Mouse (Mus musculus): Measurements from ENCODE around the gene Cdh13.

DNA sequence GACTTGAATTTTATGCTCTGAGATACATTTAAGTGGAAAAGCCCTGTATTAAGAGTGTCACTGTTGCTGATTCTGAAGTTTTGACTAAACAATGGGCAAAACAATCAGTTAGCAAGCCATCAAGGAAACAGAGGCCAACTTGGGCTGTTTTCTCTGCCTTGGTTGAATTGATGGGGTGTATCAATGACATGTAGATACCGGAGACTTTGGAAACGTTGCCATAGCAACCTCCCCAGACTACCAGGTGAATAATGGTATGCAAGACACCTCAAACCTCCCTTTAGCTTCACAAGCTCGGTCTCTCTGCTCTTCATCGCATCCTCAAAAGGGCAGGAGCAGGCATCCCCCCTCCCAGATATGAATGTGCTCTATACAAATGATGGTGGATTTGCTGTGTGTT lies 685.4 kb downstream of the Cdh13 start:
- TF ChIP-seq CTCF (IDR thresholded peaks at IDR 0.05; ENCODE audit: control insufficient read depth, insufficient read depth, insufficient read length) (no peak), USF1 (IDR thresholded peaks at IDR 0.05; ENCODE audit: low read depth) (no peak), MAX (IDR thresholded peaks at IDR 0.05) (no peak), CEBPB (IDR thresholded peaks at IDR 0.05; ENCODE audit: low read depth) (no peak), MYOG (IDR thresholded peaks at IDR 0.05; ENCODE audit: control insufficient read depth, extremely low read depth, insufficient read length) (no peak)
